Mouse (Mus musculus) c-Kit-positive CD71-positive TER-119-positive erythroid progenitor cells, embryonic 14.5 days (primary cell): ENCODE measurements around the gene Usp22.
"Not testable (repeated sequence)": the region's sequence is repeated elsewhere in the genome, so short reads cannot be mapped to it uniquely, and the experiment has no call there.

Experiments
- DNase-seq: peaks from one replicate; pipeline ENCODE4 v3.0.0-alpha.2; 2013; ENCODE audit warnings: low spot score

Gene Usp22

GRCm38 (mm10) chr11:61143564-61144469 is 31.0 kb downstream of the Usp22 start:
- DNase-seq = peak; percentile 14

DNA sequence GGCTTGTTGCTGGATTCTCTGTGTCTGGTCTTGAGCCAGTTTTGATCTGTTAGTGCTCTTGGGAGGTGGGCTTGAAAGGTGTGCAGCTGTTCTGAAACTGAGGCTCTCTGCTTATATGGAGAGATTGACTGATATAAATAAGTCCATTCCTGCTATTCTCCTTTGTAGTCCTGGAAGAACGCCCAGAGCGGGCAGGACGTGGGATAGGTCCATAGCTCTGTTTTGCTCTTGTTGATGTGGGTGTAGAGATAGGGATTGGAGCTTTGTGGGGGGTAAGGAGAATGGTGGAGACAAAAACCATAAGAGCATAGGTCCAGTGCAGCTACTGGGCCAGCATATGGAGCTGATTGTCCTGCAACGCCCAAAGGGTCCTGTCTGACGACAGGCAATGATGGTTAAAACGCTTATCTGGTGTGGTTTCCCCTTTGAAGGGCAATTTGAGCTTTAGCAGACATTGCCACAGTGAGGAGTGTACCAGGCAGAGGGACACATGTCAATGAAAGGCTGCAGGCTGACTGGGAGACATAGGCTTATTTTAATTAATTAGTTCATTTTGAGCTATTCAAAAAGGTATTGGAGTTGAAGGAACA is 31.8 kb downstream of the Usp22 start:
- DNase-seq = no peak

- DNase-seq = no peak
Measured at GRCm38 (mm10) chr11:61142262-61142661, 32.6 kb downstream of the Usp22 start.

- no peak for DNase-seq
Measured at GRCm38 (mm10) chr11:61141693-61142092, 33.2 kb downstream of the Usp22 start.

DNA sequence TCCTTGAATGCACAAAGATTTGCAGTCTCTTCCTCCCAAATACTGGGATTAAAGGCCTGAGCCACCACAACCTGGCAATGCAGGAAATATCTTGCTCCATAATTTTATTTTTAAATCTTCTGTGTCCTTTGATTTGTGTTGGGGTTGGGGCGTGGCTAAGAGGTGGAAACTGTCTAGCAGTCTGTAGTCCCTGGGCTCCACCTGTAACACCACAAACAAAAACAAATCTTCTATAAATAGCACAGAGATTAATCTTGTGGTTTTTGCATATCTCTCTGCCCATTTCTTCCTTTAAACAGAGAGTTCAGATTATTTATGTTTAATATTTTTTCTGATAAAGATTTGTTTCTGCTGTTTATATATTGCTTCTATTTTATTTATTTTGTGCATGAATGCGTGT is 41.9 kb downstream of the Usp22 start:
- DNase-seq = no peak

DNA sequence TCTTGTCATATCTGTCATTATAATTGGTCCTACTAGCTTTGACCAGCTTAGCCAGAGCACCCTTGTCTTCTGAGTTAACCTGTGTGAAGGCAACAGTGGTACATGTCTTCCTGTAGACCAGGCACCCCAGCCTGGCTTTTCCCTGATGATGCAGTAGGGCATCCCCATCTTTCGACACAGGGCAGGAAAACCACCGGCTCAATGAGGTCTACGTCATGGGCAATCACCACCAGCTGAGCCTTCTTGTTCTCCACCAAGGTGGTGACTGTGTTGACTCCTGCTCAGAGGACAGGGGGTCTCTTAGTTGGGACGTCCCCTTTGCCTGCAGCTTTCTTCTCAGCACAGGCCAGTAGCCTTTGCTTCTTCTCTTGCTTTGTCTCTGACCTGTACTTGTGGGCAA is 44.2 kb downstream of the Usp22 start:
- DNase-seq = not testable (repeated sequence)

DNA sequence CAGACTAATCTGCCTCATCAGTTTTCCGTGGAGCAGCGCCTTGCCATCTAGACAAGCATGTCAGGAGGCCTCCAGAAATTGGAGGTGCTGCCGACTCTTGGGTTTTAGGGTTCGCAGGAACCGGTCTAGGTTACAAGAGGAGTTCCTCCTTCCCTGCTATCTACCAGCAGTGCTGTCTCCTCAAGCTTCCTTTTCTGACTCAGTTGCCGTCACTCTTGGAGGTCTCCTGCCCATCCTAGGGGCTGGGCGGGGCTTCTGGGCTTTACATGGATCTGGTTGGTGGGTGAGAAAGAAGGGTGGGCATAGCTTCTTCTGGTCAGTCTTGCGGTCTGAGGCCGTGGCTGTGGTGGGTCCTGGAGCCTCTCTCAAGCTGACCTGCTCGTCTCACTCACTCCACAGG is 45.5 kb downstream of the Usp22 start:
- DNase-seq = no peak

DNA sequence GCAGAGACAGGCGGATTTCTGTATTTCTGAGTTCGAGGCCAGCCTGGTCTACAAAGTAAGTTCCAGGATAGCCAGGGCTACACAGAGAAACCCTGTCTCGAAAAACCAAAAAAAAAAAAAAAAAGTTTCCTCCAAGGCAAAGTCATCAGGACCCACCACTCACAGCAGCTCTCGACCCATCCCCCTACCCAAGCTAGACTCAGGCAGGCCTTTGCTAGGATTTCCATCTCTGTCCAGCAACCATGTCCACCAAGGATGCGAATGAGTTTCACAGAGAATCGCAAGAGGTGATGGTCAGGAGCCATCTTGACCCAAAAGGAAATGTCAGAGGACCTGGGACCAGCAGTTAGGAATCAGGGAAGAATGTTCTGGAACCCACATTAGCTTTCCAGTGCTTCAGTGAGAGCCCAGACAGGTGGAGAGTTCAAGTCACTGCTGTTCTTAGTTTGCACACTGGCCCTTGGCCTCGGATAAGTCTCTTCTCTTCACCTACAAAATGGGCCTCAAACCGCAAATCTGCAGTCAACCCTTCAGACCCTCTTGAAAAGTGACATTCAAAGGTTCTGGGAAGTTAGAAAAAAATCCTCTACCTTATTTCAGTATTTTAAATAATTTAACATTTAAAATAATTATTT is 47.3 kb downstream of the Usp22 start:
- no peak for DNase-seq

DNA sequence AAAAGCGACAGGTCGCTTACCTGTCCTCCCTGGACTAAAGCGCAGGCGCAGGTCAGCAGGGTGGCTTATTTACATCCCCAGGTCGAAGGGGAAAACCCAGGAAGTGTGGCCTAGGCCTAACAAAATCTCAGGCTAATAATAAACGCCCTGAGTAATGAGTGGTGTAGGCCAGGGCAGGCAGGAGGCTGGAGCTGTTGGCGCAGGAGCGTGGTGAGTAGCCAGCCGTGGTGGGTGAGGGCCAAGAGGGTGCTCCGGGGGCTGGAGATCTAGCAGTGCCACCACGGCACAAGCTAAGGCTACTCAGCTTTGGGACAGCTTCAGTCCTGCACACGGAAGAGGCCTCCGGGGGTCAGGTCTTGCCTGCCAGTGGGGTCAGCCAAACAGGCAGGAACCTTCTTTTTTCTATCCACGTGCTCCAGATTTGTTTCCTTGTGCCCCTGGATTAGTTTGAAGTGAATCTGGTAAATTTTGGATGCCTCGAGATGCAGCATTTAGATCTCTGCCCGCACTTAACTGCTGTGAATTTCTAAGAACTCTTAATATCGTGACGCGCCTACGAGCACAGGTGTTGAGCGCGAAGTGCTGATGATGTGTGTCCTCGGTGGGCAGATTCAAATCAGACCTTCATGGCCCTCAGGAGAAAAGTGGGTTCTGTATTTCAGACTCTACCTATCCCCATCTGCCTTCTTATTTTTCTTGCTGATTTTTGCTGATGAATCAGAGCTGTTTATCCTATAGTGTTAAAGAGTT is 48.1 kb downstream of the Usp22 start, which contains the start of gene Tnfrsf13b:
Gene Tnfrsf13b, plus strand, starts transcription at position 150 of the 750 bp plus-strand sequence.
- DNase-seq = no peak

DNA sequence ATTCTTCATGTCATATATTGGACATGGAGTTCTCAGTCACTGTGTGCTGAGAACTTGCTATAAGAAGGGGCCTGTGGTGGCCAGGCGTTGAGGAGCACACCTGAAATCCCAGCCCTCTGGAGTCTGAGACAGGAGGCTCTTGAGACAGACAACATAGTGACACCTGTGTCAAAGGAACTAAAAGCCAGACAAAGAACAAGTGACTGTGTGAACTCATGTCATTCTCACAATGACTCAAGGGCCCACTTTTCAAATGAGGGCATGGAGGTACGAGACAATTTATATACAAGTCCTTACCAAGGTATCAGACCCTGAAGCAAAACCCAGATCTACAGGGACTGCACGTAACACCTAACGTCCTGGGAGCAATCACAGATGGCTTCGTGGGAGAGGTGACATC is 48.9 kb downstream of the Usp22 start:
- DNase-seq = no peak

- DNase-seq = no peak
Measured at GRCm38 (mm10) chr11:61123886-61124285, 51.0 kb downstream of the Usp22 start.

DNA sequence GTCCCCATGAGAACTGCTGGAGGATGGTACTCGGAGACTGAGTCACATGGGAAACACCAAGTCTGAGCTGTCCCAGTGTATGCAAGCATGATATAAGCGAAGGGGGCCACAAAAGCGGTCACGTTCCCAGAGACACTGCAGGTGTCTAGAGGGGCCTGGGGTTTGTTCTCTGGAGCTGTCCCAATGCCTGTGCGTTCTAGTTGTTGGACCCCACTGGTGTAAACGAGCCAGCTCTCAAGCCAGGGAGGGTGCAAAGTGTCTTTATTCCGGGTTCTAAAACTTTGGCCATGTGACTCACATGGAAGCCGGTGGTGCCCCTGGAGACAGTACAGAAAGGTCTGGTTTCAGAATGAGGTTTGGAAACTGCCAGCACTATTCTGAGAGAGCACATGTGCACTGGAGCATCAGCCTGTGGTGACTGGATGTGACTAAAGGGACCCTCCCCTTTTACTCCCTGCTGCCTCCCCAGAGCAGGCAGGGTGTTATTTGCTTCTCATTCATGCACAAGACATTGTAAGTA is 52.0 kb downstream of the Usp22 start:
- no peak for DNase-seq

GRCm38 (mm10) chr11:61122283-61122768 is 52.5 kb downstream of the Usp22 start:
- DNase-seq = no peak

GRCm38 (mm10) chr11:61119996-61120583 is 54.8 kb downstream of the Usp22 start:
- DNase-seq = no peak

DNA sequence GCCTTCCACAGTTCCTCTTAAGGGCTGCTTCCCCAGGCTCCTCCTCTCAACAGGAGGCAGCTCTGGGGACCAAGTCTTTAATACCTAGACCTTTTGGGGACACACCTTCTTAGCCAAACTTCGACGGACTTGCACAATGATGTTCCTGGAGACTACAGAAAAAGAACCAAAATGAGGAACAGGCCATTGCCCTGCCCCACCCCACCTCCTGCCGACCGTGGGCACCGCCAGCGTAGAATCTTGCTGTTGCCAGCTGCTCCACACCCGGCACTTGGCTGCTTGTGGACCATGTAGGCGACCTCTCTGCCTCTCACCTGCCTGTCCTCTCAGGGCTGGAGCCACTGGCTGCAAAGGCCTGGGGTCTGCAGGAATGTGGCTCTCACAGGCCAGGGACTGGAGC is 58.6 kb downstream of the Usp22 start:
- no peak for DNase-seq

- DNase-seq = no peak
Measured at GRCm38 (mm10) chr11:61112323-61112995, 62.4 kb downstream of the Usp22 start.

- no peak for DNase-seq
Measured at GRCm38 (mm10) chr11:61111472-61111871, 63.4 kb downstream of the Usp22 start.

GRCm38 (mm10) chr11:61110928-61111327 is 63.9 kb downstream of the Usp22 start:
- no peak for DNase-seq

- DNase-seq = no peak
Measured at GRCm38 (mm10) chr11:61110113-61110512, 64.7 kb downstream of the Usp22 start.

DNA sequence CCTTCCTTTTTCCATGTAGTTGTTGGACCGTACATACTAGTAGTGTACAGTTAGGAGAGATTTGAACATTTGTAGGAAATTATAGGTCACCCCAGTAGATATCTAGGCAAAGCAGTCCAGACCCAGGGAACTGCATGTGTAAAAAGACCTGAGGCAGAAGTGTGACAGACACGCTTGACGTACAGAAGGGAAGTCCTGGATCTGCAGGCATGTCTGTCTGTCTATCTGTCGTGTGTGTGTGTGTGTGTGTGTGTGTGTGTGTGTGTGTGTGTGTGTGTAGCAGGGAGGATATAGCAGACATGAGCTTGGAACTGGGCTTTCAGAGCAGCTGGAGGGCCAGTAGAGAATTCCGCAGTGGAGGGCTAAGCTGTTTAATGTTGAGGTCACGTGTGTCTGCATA is 65.1 kb downstream of the Usp22 start:
- no peak for DNase-seq

DNA sequence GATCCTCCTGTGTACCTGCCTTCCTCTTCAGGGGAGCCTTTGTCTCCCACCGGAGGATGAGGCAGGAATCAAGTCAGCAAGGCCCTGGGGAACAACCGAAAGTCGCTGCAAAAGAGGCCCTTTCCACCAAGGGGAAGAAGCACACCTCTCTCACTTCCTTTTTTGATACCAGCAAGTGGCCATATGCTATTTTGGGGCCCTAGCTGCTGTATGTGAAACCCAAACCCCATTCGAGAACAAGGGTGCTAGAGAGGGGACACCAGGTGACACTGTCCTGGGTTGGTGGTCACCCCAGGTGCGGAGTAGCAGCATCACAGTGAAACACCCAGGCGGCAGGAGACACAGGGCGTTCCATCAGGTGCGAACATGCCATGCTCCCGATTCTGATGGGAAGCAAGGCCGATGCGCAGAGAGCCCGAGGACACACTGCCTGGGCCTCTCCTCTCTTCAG is 65.9 kb downstream of the Usp22 start:
- DNase-seq = no peak
